Mouse (Mus musculus) liver, embryonic 11.5 days (tissue): ENCODE results near the gene Tescl. TPM values are rescaled to one million over a fixed set of nuclear protein-coding genes. Genes with fewer than 3 reads are reported as not detected.

Experiments
- ATAC-seq: fragments of 200-750 bp; cut with Nextera tagmentation; replicated peaks from 2 replicates; pipeline ENCODE4 v1.8.0; 2017; ENCODE audit warnings: moderate number of reproducible peaks, mild to moderate bottlenecking, moderate TSS enrichment, moderate library complexity; ENCODE audit not compliant: low FRiP score
- DNase-seq: peaks from one replicate; pipeline ENCODE4 v3.0.0-alpha.2; 2017; ENCODE audit warnings: low spot score
- H3K27ac ChIP-seq: fragments of 300-500 bp; sonication (generic); 2 replicates; pipeline ENCODE4 v1.5.1; 2014; ENCODE audit warnings: mild to moderate bottlenecking, low read depth, low read length, control low read depth
- H3K27me3 ChIP-seq: fragments of 300-500 bp; sonication (generic); replicated peaks from 2 replicates; pipeline ENCODE4 v1.6.1; 2014; ENCODE audit warnings: low read length, mixed read lengths; ENCODE audit not compliant: control insufficient read depth, insufficient read depth
- H3K36me3 ChIP-seq: fragments of 300-500 bp; sonication (generic); 2 replicates; pipeline ENCODE4 v1.6.1; 2014; ENCODE audit warnings: mild to moderate bottlenecking, low read length, moderate library complexity, mixed read lengths; ENCODE audit not compliant: control insufficient read depth, insufficient read depth
- H3K4me1 ChIP-seq: fragments of 300-500 bp; sonication (generic); replicated peaks from 2 replicates; pipeline ENCODE4 v1.6.1; 2014; ENCODE audit warnings: low read length, mixed read lengths; ENCODE audit not compliant: control insufficient read depth, insufficient read depth
- H3K4me2 ChIP-seq: fragments of 300-500 bp; sonication (generic); 2 replicates; pipeline ENCODE4 v1.6.1; 2014; ENCODE audit warnings: mild to moderate bottlenecking, control low read depth, moderate library complexity
- H3K4me3 ChIP-seq: fragments of 300-500 bp; sonication (generic); 2 replicates; pipeline ENCODE4 v1.5.1; 2014; ENCODE audit warnings: low read depth, low read length, control low read depth
- H3K9ac ChIP-seq: fragments of 300-500 bp; sonication (generic); 2 replicates; pipeline ENCODE4 v1.6.1; 2014; ENCODE audit warnings: low read depth, low read length, control low read depth
- H3K9me3 ChIP-seq: fragments of 300-500 bp; sonication (generic); 2 replicates; pipeline ENCODE4 v1.6.1; 2016; ENCODE audit warnings: low read length, inconsistent platforms, mixed read lengths; ENCODE audit not compliant: control insufficient read depth
- WGBS: fragments of 180-500 bp; shearing (Covaris S2); extraction: QIAGEN DNeasy Blood & Tissue Kit; methylation state at CpG from one replicate; pipeline ENCODE4 v1.1.7; 2014; 5-methylcytosine and 5-hydroxymethylcytosine counted together
- polyA plus RNA-seq: library from polyadenylated mRNA; unstranded; fragments of >200 nt; fragmentation: Nextera tagmentation; extraction: Ambion mirVana; gene quantifications from 2 replicates; pipeline ENCODE4 v1.2.1, GENCODE M21; 2014

Tescl gene
- polyA plus RNA-seq, 1 experiment from 2014 or later: not detected

GRCm38 (mm10) chr7:24298973-24299708 lies 34.6 kb downstream of the Tescl start:
- 0 out of 2 replicates have a peak, but pooled peaks cover 9% of the 10 kb centered on the region for H3K4me1 ChIP-seq
- H3K4me2 ChIP-seq: peak overlapping the region; percentile 78
- DNase-seq: peak; percentile 79
- WGBS: under 1% methylated on average over 44 of the region's 47 CpGs
- peaks cover 26% of the 10 kb centered on the region for H3K36me3 ChIP-seq
- peak; percentile 83 for ATAC-seq
- H3K27me3 ChIP-seq: no peaks in the 10 kb centered on the region
- no peaks in the 10 kb centered on the region for H3K9me3 ChIP-seq
- peak overlapping the region; percentile 75 for H3K27ac ChIP-seq
- H3K4me3 ChIP-seq: peak overlapping the region; percentile 65
- H3K9ac ChIP-seq: peak overlapping the region; percentile 65

GRCm38 (mm10) chr7:24298635-24298972 lies 35.1 kb downstream of the Tescl start:
- Histone ChIP-seq H3K4me2 (peak overlapping the region; percentile 78), H3K4me1 (0 out of 2 replicates have a peak, but pooled peaks cover 9% of the 10 kb centered on the region), H3K27me3 (no peaks in the 10 kb centered on the region), H3K4me3 (peak overlapping the region; percentile 65), H3K9me3 (no peaks in the 10 kb centered on the region), H3K9ac (peak overlapping the region; percentile 65), H3K27ac (peak overlapping the region; percentile 75), H3K36me3 (peaks cover 27% of the 10 kb centered on the region)
- DNase-seq (peak; percentile 38), ATAC-seq (no peak)
- 1% methylated on average over 12 of the region's 12 CpGs for WGBS

GRCm38 (mm10) chr7:24297361-24298095 lies 36.2 kb downstream of the Tescl start:
- no peak overlapping the region for H3K27ac ChIP-seq
- peak overlapping the region; percentile 78 for H3K4me2 ChIP-seq
- no peaks in the 10 kb centered on the region for H3K27me3 ChIP-seq
- 89% methylated on average over 15 of the region's 15 CpGs for WGBS
- peaks cover 24% of the 10 kb centered on the region for H3K36me3 ChIP-seq
- no peak overlapping the region for H3K9ac ChIP-seq
- no peak for ATAC-seq
- no peak overlapping the region for H3K4me3 ChIP-seq
- H3K9me3 ChIP-seq: no peaks in the 10 kb centered on the region
- 0 out of 2 replicates have a peak, but pooled peaks cover 9% of the 10 kb centered on the region for H3K4me1 ChIP-seq
- no peak for DNase-seq

GRCm38 (mm10) chr7:24296386-24296785 lies 37.4 kb downstream of the Tescl start:
- no peak for ATAC-seq
- no peaks in the 10 kb centered on the region for H3K27me3 ChIP-seq
- H3K4me2 ChIP-seq: no peak overlapping the region
- peaks cover 32% of the 10 kb centered on the region for H3K36me3 ChIP-seq
- no peak for DNase-seq
- H3K4me3 ChIP-seq: no peak overlapping the region
- no peak overlapping the region for H3K27ac ChIP-seq
- H3K9me3 ChIP-seq: no peaks in the 10 kb centered on the region
- H3K4me1 ChIP-seq: 0 out of 2 replicates have a peak, but pooled peaks cover 9% of the 10 kb centered on the region
- WGBS: 88% methylated on average over 7 of the region's 7 CpGs
- no peak overlapping the region for H3K9ac ChIP-seq

GRCm38 (mm10) chr7:24295376-24295775 lies 38.4 kb downstream of the Tescl start:
- H3K9ac ChIP-seq: no peak overlapping the region
- H3K4me2 ChIP-seq: no peak overlapping the region
- DNase-seq: no peak
- H3K9me3 ChIP-seq: no peaks in the 10 kb centered on the region
- no peak for ATAC-seq
- WGBS: 93% methylated on average over 7 of the region's 7 CpGs
- H3K27me3 ChIP-seq: no peaks in the 10 kb centered on the region
- H3K36me3 ChIP-seq: peaks cover 38% of the 10 kb centered on the region
- H3K27ac ChIP-seq: no peak overlapping the region
- H3K4me1 ChIP-seq: 0 out of 2 replicates have a peak, but pooled peaks cover 6% of the 10 kb centered on the region
- no peak overlapping the region for H3K4me3 ChIP-seq

- ATAC-seq (no peak), DNase-seq (no peak)
- 92% methylated on average over 4 of the region's 4 CpGs for WGBS
- Histone ChIP-seq H3K4me2 (no peak overlapping the region), H3K27ac (no peak overlapping the region), H3K36me3 (peaks cover 41% of the 10 kb centered on the region), H3K4me3 (no peak overlapping the region), H3K4me1 (0 out of 2 replicates have a peak, but pooled peaks cover 3% of the 10 kb centered on the region), H3K9ac (no peak overlapping the region), H3K9me3 (no peaks in the 10 kb centered on the region), H3K27me3 (no peaks in the 10 kb centered on the region)
Measured at GRCm38 (mm10) chr7:24294763-24295162, 39.0 kb downstream of the Tescl start.

GRCm38 (mm10) chr7:24293061-24293851 lies 40.5 kb downstream of the Tescl start:
- H3K27ac ChIP-seq: no peak overlapping the region
- no peak overlapping the region for H3K4me3 ChIP-seq
- H3K27me3 ChIP-seq: no peaks in the 10 kb centered on the region
- ATAC-seq: peak; percentile 32; the same call in 1 of the 2 replicates
- H3K36me3 ChIP-seq: peaks cover 44% of the 10 kb centered on the region
- H3K9me3 ChIP-seq: no peaks in the 10 kb centered on the region
- 78% methylated on average over 12 of the region's 12 CpGs for WGBS
- no peak for DNase-seq
- 0 out of 2 replicates have a peak, but pooled peaks cover 1% of the 10 kb centered on the region for H3K4me1 ChIP-seq
- H3K4me2 ChIP-seq: no peak overlapping the region
- no peak overlapping the region for H3K9ac ChIP-seq

GRCm38 (mm10) chr7:24291387-24292090 lies 42.2 kb downstream of the Tescl start:
- no peaks in the 10 kb centered on the region for H3K4me1 ChIP-seq
- ATAC-seq: no peak
- no peaks in the 10 kb centered on the region for H3K9me3 ChIP-seq
- H3K4me2 ChIP-seq: no peak overlapping the region
- no peak for DNase-seq
- 88% methylated on average over 27 of the region's 27 CpGs for WGBS
- H3K27ac ChIP-seq: no peak overlapping the region
- H3K9ac ChIP-seq: no peak overlapping the region
- no peak overlapping the region for H3K4me3 ChIP-seq
- no peaks in the 10 kb centered on the region for H3K27me3 ChIP-seq
- H3K36me3 ChIP-seq: peaks cover 44% of the 10 kb centered on the region
